In the genomic region with DNA sequence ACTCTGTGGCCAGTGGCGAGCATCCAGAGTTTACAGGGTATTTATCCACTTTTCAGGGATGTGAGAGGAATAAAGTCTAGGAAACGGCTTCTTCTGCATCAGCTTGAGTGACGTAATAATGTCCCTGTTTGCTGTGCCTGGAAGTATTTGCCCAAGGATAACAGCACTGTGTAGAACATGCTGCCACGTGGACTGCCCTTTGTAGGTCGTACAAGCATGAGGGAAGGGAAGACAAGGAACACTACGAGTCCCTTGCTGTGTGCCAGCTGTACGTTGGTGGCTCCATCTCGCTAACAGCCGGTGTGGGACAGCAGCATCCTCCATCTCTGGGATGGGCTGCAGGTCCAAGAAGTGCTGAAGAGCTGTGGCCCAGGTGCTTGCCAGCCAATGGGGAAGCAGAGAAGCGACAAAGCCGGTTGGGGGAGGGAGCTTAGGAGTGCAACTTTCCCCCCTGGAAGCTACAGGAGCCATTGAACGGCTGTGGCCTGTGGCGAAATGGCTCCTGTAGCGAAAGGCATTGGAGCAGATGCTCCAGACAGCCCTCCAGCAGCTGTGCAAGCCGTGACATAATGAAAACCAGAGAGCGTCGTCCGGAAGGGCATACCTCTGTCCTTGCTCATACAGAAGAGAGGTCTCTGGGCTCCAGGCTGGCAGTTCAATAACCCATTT, we compare ENCODE assay signal across 8 mouse cellular contexts.
DNase-seq lines count a peak whose midpoint lies in the region; ATAC-seq and TF ChIP-seq lines count a peak whose summit lies in the region.

No protein-coding gene starts in this region.

- no peak overlapping the region for H3ac ChIP-seq in myocyte (ENCODE audit: control insufficient read depth, insufficient read length)

- H3K9ac ChIP-seq in kidney, embryonic 14.5 days (ENCODE audit: low read depth, low read length), result no peak overlapping the region
- no peak overlapping the region for H3K9ac ChIP-seq in intestine, embryonic 14.5 days (ENCODE audit: low read length)

- no peaks in the 10 kb centered on the region for H3K4me1 ChIP-seq in kidney, embryonic 14.5 days (ENCODE audit: control insufficient read depth, insufficient read depth, low read length)
- no peaks in the 10 kb centered on the region for H3K4me1 ChIP-seq in intestine, embryonic 14.5 days (replicated peaks; ENCODE audit: control insufficient read depth, insufficient read depth, low read length)

- no peaks in the 10 kb centered on the region for H3K9me3 ChIP-seq in kidney, embryonic 14.5 days (ENCODE audit: control insufficient read depth, low read length)
- H3K9me3 ChIP-seq in intestine, embryonic 14.5 days (ENCODE audit: control insufficient read depth, low read length), result no peaks in the 10 kb centered on the region

- no peaks in the 10 kb centered on the region for H3K27me3 ChIP-seq in kidney, embryonic 14.5 days (ENCODE audit: control insufficient read depth, insufficient read depth, low read length)
- H3K27me3 ChIP-seq in intestine, embryonic 14.5 days (replicated peaks; ENCODE audit: control insufficient read depth, insufficient read depth, low read length), result no peaks in the 10 kb centered on the region
- H3K27me3 ChIP-seq in myocyte (ENCODE audit: control insufficient read depth, insufficient read depth, insufficient read length), result no peaks in the 10 kb centered on the region

- H3K27ac ChIP-seq in kidney, embryonic 14.5 days (ENCODE audit: low read depth, low read length), result no peak overlapping the region
- H3K27ac ChIP-seq in intestine, embryonic 14.5 days (ENCODE audit: low read depth), result no peak overlapping the region

- ATAC-seq in kidney, embryonic 14.5 days (ENCODE audit: low FRiP score, low TSS enrichment), result peak; percentile 19; the same call in 1 of the 2 replicates
- ATAC-seq in intestine, embryonic 14.5 days (replicated peaks; ENCODE audit: low FRiP score, low TSS enrichment, low read depth), result no peak

- no peaks in the 10 kb centered on the region for H3K36me3 ChIP-seq in kidney, embryonic 14.5 days (ENCODE audit: control insufficient read depth, insufficient read depth, low read length)
- no peaks in the 10 kb centered on the region for H3K36me3 ChIP-seq in intestine, embryonic 14.5 days (ENCODE audit: control insufficient read depth, insufficient read depth, low read length)
- no peaks in the 10 kb centered on the region for H3K36me3 ChIP-seq in myocyte (ENCODE audit: control insufficient read depth, insufficient read depth)

- H3K4me3 ChIP-seq in kidney, embryonic 14.5 days (ENCODE audit: low read length), result no peak overlapping the region
- H3K4me3 ChIP-seq in intestine, embryonic 14.5 days (ENCODE audit: low read depth, low read length), result no peak overlapping the region
- no peak overlapping the region for H3K4me3 ChIP-seq in myocyte

- no peaks in the 10 kb centered on the region for H3K79me2 ChIP-seq in myocyte (ENCODE audit: control insufficient read depth, insufficient read depth)

- TF ChIP-seq POLR2A in myocyte (IDR thresholded peaks at IDR 0.05; ENCODE audit: insufficient read length, low read depth), result no peak

- 58% methylated on average over 18 of the region's 18 CpGs for WGBS in kidney, embryonic 14.5 days
- 49% methylated on average over 18 of the region's 18 CpGs for WGBS in intestine, embryonic 14.5 days

- no peak for DNase-seq in kidney, postnatal 4 days
- peak; percentile 69 for DNase-seq in embryo, embryonic 10 days (ENCODE audit: low spot score)
- peak; percentile 54 for DNase-seq in intestine, embryonic 14.5 days (ENCODE audit: low spot score)
- no peak for DNase-seq in right cerebral cortex, postnatal 14 days
- DNase-seq in adrenal gland, postnatal 10 days, result no peak
- DNase-seq in right cerebral cortex, postnatal 25 days, result no peak

- H3K4me2 ChIP-seq in kidney, embryonic 14.5 days (replicated peaks; ENCODE audit: low read depth, low read length), result no peak overlapping the region; the same call in 1 of the 2 replicates
- peak overlapping the region; percentile 49 for H3K4me2 ChIP-seq in intestine, embryonic 14.5 days (ENCODE audit: low read length)
- H3K4me2 ChIP-seq in myocyte (ENCODE audit: low read depth), result peak overlapping the region; percentile 81

TF ChIP-seq in myocyte, 11 proteins besides CTCF, POLR2A, EP300 and RAD21:
- TF ChIP-seq REST (IDR thresholded peaks at IDR 0.05; ENCODE audit: insufficient read depth, insufficient read length) (no peak), POLR2AphosphoS2 (IDR thresholded peaks at IDR 0.05; ENCODE audit: insufficient read length, low read depth) (no peak), MYOG (IDR thresholded peaks at IDR 0.05; ENCODE audit: control insufficient read depth in 1 of 3, insufficient read depth in 1 of 3, insufficient read length in 2 of 3, low read depth in 2 of 3) (peak; percentile 46 to 90 (median 47)), E2F4 (IDR thresholded peaks at IDR 0.05; ENCODE audit: insufficient read depth) (no peak), MAX (IDR thresholded peaks at IDR 0.05; ENCODE audit: low read depth) (no peak), TCF12 (IDR thresholded peaks at IDR 0.05; ENCODE audit: insufficient read depth, poor library complexity, severe bottlenecking) (peak; percentile 46), TCF3 (IDR thresholded peaks at IDR 0.05; ENCODE audit: insufficient read length, low read depth) (peak; percentile 69), MYOD1 (IDR thresholded peaks at IDR 0.05; ENCODE audit: control insufficient read depth in 1 of 3, insufficient read length in 2 of 3, low read depth in 2 of 3) (peak in 2 of 3 experiments; percentile 79 to 90)

Comparison
In these comparisons a context has a peak if more than half of its experiments do, and no peak if none do; other contexts are left out.
1. DNase-seq: peak in embryo, embryonic 10 days (single experiment) and intestine, embryonic 14.5 days (single experiment); none in kidney, postnatal 4 days (0 of 2), right cerebral cortex, postnatal 14 days (single experiment), adrenal gland, postnatal 10 days (single experiment) and right cerebral cortex, postnatal 25 days (single experiment).